Mouse (Mus musculus) embryonic facial prominence, embryonic 15.5 days (tissue): ENCODE measurements around the gene Med23. TPM values are rescaled to one million over a fixed set of nuclear protein-coding genes. Genes with fewer than 3 reads are reported as not detected.

Experiments used
- ATAC-seq: fragments of 200-750 bp; cut with Nextera tagmentation; 2 replicates; pipeline ENCODE4 v1.8.0; 2017; ENCODE audit warnings: low read depth, moderate TSS enrichment; ENCODE audit not compliant: insufficient number of reproducible peaks, low FRiP score, low TSS enrichment
- H3K27ac ChIP-seq: fragments of 300-500 bp; sonication (generic); replicated peaks from 2 replicates; pipeline ENCODE4 v1.5.1; 2015; ENCODE audit warnings: mild to moderate bottlenecking, inconsistent platforms
- H3K27me3 ChIP-seq: fragments of 300-500 bp; sonication (generic); 2 replicates; pipeline ENCODE4 v1.6.1; 2015; ENCODE audit warnings: inconsistent platforms
- H3K36me3 ChIP-seq: fragments of 300-500 bp; sonication (generic); 2 replicates; pipeline ENCODE4 v1.6.1; 2015; ENCODE audit warnings: mild to moderate bottlenecking, inconsistent platforms
- H3K4me1 ChIP-seq: fragments of 300-500 bp; sonication (generic); 2 replicates; pipeline ENCODE4 v1.6.1; 2015; ENCODE audit warnings: inconsistent platforms
- H3K4me2 ChIP-seq: fragments of 300-500 bp; sonication (generic); replicated peaks from 2 replicates; pipeline ENCODE4 v1.6.1; 2015; ENCODE audit warnings: mild to moderate bottlenecking, inconsistent platforms
- H3K4me3 ChIP-seq: fragments of 300-500 bp; sonication (generic); replicated peaks from 2 replicates; pipeline ENCODE4 v1.5.1; 2015; ENCODE audit warnings: mild to moderate bottlenecking, inconsistent platforms
- H3K9ac ChIP-seq: fragments of 300-500 bp; sonication (generic); 2 replicates; pipeline ENCODE4 v1.6.1; 2015; ENCODE audit warnings: inconsistent platforms
- H3K9me3 ChIP-seq: fragments of 300-500 bp; sonication (generic); replicated peaks from 2 replicates; pipeline ENCODE4 v1.6.1; 2016; ENCODE audit warnings: inconsistent platforms
- WGBS: fragments of 180-500 bp; shearing (Covaris S2); methylation state at CpG from one replicate; pipeline ENCODE4 v1.1.7; 2015; 5-methylcytosine and 5-hydroxymethylcytosine counted together
- polyA plus RNA-seq: library from polyadenylated mRNA; unstranded; fragments of >200 nt; fragmentation: Nextera tagmentation; extraction: Ambion mirVana; gene quantifications from 2 replicates; pipeline ENCODE4 v1.2.1, GENCODE M21; 2015

Gene Med23
- polyA plus RNA-seq, 1 experiment from 2014 or later = 19.4 TPM

DNA sequence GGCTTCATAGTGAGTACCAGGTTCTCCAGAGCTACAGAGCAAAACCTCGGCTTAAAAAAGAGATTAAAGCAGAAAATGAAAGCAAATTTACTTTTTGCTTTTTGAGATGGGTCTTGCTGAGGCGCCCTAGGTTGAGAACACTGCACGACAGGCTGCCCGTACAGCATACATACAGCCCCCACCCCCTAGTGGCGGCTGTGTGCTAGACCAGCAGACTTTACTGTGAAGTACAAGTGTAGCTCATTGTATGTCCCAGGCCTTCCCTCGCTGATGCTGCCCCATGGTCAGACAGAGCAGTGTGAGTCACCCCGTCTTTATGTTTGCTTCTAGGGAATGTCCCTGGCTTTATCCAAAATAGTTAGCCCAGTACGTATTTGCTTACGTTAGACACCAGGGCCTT, 16.2 kb downstream of the Med23 start:
- 80% methylated on average over 9 of the region's 9 CpGs for WGBS
- Histone ChIP-seq H3K9me3 (no peaks in the 10 kb centered on the region), H3K4me1 (no peaks in the 10 kb centered on the region), H3K4me2 (no peak overlapping the region), H3K27me3 (no peaks in the 10 kb centered on the region), H3K36me3 (peaks cover 84% of the 10 kb centered on the region), H3K27ac (no peak overlapping the region), H3K9ac (no peak overlapping the region), H3K4me3 (no peak overlapping the region)
- ATAC-seq = no peak

DNA sequence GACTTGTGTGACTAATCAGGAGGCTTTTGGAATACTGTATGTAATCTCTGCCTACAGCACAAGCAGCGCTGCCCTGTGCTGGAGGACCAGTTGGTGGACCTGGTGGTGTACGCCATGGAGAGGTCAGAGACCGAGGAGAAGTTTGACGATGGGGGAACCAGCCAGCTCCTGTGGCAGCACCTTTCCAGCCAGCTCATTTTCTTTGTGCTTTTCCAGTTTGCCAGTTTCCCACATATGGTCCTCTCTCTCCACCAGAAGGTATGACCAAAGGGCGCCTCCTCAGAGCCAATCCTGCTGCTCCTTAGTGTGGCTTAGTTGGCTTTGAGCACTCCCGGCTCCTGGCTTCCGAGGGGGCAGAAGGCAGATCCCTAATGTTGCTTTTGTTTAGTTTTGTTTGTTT, 18.6 kb downstream of the Med23 start:
- WGBS = 93% methylated on average over 7 of the region's 7 CpGs
- H3K4me1 ChIP-seq = no peaks in the 10 kb centered on the region
- ATAC-seq = no peak
- no peak overlapping the region for H3K27ac ChIP-seq
- no peak overlapping the region for H3K4me3 ChIP-seq
- no peak overlapping the region for H3K4me2 ChIP-seq
- H3K27me3 ChIP-seq = no peaks in the 10 kb centered on the region
- H3K9ac ChIP-seq = no peak overlapping the region
- no peaks in the 10 kb centered on the region for H3K9me3 ChIP-seq
- H3K36me3 ChIP-seq = peaks cover 80% of the 10 kb centered on the region

DNA sequence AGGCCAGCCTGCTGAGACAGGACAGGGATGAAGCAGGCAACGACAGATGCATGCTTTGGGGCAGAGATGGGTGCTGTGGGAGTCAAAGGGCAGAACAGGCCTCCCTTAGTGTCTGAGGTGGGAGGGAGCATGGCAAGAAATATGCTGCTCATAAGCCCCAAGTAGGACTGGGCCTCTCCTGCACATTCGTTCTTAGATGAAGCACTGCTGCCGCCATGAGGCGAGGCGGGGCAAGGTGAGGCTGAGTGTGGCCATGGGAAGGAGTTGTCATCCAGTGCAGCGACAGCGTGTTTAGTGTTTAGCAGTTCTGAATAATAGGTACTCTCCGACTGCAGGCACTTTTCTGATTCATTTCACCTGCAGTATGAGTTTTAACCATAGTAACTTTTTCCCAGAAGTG, 26.1 kb downstream of the Med23 start:
- no peak overlapping the region for H3K4me2 ChIP-seq
- H3K9me3 ChIP-seq = no peaks in the 10 kb centered on the region
- H3K27ac ChIP-seq = no peak overlapping the region
- 80% methylated on average over 8 of the region's 8 CpGs for WGBS
- H3K27me3 ChIP-seq = no peaks in the 10 kb centered on the region
- no peak overlapping the region for H3K9ac ChIP-seq
- no peak overlapping the region for H3K4me3 ChIP-seq
- no peak for ATAC-seq
- peaks cover 83% of the 10 kb centered on the region for H3K36me3 ChIP-seq
- no peaks in the 10 kb centered on the region for H3K4me1 ChIP-seq

DNA sequence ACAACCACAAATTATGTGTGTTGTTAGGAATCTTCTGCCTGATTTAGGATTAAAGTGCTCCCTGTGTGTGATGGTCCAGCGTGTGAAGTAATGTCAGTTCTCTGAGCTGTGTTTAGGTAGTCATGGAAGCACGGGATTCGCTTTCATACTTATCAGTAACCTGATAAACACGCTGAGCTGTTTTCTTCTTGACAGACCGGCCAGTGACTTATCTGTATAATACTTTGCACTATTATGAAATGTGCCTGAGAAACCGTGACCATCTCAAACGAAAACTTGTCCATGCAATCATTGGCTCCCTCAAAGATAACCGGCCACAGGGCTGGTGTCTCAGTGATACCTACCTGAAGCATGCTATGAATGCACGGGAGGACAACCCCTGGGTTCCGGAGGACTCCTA, 35.8 kb downstream of the Med23 start:
- Histone ChIP-seq H3K27me3 (no peaks in the 10 kb centered on the region), H3K9me3 (no peaks in the 10 kb centered on the region), H3K27ac (no peak overlapping the region), H3K4me2 (no peak overlapping the region), H3K4me3 (no peak overlapping the region), H3K4me1 (no peaks in the 10 kb centered on the region), H3K36me3 (peaks cover 89% of the 10 kb centered on the region), H3K9ac (no peak overlapping the region)
- no peak for ATAC-seq
- 91% methylated on average over 10 of the region's 10 CpGs for WGBS

DNA sequence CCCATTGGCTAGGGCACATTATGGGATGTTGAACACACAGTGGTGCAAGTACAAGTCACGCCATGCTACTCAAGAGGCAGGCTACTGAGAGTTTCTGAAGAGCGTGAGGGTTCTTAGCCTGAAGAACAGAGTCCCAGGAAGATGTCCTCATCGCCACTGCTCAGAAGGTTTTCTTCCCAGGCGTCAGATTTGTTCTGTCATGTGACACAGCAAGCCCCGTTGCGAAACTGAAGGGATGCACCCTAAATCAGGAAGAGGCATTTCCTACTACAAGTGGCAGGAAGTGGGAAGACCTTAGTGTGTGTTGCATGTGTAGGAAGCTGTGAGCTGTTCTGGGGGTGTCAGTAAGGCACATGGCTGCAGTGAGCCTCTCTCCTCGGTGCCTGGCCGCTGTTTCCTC, 41.4 kb downstream of the Med23 start:
- WGBS = 90% methylated on average over 8 of the region's 8 CpGs
- Histone ChIP-seq H3K9me3 (no peaks in the 10 kb centered on the region), H3K4me3 (no peak overlapping the region), H3K4me1 (no peaks in the 10 kb centered on the region), H3K36me3 (peaks cover 72% of the 10 kb centered on the region), H3K27ac (no peak overlapping the region), H3K4me2 (no peak overlapping the region), H3K9ac (no peak overlapping the region), H3K27me3 (no peaks in the 10 kb centered on the region)
- no peak for ATAC-seq

DNA sequence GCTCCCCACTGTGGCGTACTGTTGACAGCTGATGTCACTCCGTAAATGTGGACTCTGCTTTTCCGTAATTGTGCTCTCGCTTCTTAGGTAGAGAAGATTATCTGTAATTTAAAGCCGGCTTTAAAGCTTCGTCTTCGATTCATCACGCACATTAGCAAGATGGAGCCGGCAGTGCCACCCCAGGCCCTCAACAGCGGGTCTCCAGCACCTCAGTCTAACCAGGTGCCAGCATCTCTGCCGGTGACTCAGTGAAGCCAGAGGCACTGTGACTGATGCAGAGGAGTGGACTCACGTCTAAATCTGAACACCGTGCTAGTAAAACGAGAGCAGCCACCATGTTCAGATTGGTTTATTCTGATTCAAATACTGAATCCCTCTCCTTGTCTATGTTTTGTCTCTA, 42.8 kb downstream of the Med23 start:
- Histone ChIP-seq H3K27me3 (no peaks in the 10 kb centered on the region), H3K9me3 (no peaks in the 10 kb centered on the region), H3K27ac (no peak overlapping the region), H3K36me3 (peaks cover 64% of the 10 kb centered on the region), H3K9ac (no peak overlapping the region), H3K4me1 (no peaks in the 10 kb centered on the region), H3K4me3 (no peak overlapping the region), H3K4me2 (no peak overlapping the region)
- ATAC-seq = no peak
- 89% methylated on average over 14 of the region's 14 CpGs for WGBS

DNA sequence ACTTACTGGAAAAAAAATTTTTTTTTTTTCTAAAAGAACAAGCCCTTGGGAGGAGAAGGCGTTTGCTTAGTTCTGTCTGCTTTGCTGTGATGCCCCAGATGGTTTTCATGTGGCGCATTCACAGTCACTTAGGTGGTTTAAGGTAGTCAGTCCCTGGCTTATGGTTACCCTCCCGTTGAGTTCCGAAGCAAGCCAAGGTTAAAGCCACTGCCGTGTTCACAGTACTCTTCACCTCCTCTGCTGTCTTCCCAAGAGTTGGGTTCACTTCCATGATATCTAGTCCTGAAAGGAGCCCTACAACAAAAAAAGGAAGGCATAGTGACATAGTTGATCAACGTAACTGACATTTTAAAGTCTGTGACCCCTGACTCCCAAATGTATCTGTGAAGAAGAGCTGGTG, 45.7 kb downstream of the Med23 start:
- 83% methylated on average over 6 of the region's 6 CpGs for WGBS
- H3K9me3 ChIP-seq = no peaks in the 10 kb centered on the region
- ATAC-seq = no peak
- H3K27ac ChIP-seq = no peak overlapping the region
- H3K4me3 ChIP-seq = no peak overlapping the region
- H3K4me2 ChIP-seq = no peak overlapping the region
- H3K4me1 ChIP-seq = no peaks in the 10 kb centered on the region
- H3K36me3 ChIP-seq = peaks cover 38% of the 10 kb centered on the region
- no peaks in the 10 kb centered on the region for H3K27me3 ChIP-seq
- H3K9ac ChIP-seq = no peak overlapping the region

DNA sequence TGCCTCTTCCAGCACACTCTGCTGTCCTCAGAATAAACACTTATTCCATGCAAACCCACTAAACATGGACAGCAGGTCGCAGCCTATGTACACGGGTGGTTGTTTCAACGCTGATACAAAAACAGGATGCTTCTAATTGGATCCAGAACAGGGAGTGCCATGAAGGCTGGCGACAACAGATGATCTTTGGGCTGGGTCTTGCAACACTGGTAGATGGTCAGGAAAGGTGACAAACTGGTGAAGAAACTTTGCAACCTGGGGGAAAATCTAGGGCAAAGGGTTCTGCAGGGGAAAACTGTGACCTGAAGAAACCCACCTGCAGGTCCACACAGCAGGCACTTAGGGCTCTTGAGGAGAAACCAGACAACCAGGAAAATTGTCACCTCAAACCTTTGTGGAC, 53.2 kb downstream of the Med23 start:
- no peak for ATAC-seq
- no peaks in the 10 kb centered on the region for H3K9me3 ChIP-seq
- peaks cover 9% of the 10 kb centered on the region for H3K4me1 ChIP-seq
- WGBS = 28% methylated on average over 4 of the region's 4 CpGs
- H3K27me3 ChIP-seq = no peaks in the 10 kb centered on the region
- H3K4me3 ChIP-seq = no peak overlapping the region
- no peak overlapping the region for H3K9ac ChIP-seq
- H3K27ac ChIP-seq = no peak overlapping the region
- H3K4me2 ChIP-seq = no peak overlapping the region
- H3K36me3 ChIP-seq = no peaks in the 10 kb centered on the region

DNA sequence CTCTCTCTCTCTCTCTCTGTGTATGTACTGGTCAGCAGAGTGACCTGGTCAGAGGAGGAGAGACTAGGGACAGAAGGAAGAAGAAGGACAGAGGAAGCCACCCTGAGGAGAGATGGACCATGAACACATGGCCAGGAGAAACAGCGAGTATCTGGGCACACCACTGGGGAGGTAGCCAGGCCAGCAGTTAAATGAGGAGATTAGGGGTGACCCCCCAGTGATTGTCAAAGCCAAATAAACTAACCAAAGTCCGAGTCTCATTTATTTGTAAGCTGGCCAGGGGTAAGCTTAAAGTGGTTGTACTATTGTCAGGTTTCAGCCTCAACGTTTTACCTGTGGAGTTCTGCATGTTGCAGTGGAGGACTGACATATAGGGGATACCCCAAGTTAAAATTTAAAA, 54.5 kb downstream of the Med23 start:
- H3K4me2 ChIP-seq = no peak overlapping the region
- no peaks in the 10 kb centered on the region for H3K36me3 ChIP-seq
- no peak for ATAC-seq
- no peak overlapping the region for H3K4me3 ChIP-seq
- H3K4me1 ChIP-seq = peaks cover 9% of the 10 kb centered on the region
- H3K27me3 ChIP-seq = no peaks in the 10 kb centered on the region
- no peak overlapping the region for H3K27ac ChIP-seq
- H3K9ac ChIP-seq = no peak overlapping the region
- 76% methylated on average over 3 of the region's 3 CpGs for WGBS
- H3K9me3 ChIP-seq = no peaks in the 10 kb centered on the region

DNA sequence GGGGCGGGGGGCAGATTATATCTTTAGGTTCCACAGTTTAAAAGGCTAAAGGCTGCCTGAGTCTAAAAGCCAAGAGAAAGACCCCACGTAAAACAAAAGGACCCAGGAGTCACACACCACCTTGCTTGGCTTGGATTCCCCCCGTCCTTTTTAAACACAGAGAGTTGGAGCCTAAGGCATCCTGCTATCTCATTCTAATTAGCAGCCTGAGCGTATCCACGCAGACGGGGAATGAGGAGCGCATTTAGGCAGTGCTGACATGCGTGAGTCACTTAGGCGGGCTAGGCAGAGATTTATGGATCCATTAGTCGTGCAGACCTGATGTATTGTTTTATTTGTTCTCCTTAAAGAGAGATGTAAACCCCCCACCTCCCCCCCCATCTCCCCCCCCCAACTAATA, 56.6 kb downstream of the Med23 start:
- Histone ChIP-seq H3K4me2 (peak overlapping the region; percentile 33; the same call in 1 of the 2 replicates), H3K27me3 (no peaks in the 10 kb centered on the region), H3K27ac (no peak overlapping the region), H3K36me3 (no peaks in the 10 kb centered on the region), H3K9me3 (no peaks in the 10 kb centered on the region), H3K4me1 (peaks cover 9% of the 10 kb centered on the region), H3K9ac (no peak overlapping the region), H3K4me3 (no peak overlapping the region)
- 27% methylated on average over 10 of the region's 10 CpGs for WGBS
- ATAC-seq = no peak

DNA sequence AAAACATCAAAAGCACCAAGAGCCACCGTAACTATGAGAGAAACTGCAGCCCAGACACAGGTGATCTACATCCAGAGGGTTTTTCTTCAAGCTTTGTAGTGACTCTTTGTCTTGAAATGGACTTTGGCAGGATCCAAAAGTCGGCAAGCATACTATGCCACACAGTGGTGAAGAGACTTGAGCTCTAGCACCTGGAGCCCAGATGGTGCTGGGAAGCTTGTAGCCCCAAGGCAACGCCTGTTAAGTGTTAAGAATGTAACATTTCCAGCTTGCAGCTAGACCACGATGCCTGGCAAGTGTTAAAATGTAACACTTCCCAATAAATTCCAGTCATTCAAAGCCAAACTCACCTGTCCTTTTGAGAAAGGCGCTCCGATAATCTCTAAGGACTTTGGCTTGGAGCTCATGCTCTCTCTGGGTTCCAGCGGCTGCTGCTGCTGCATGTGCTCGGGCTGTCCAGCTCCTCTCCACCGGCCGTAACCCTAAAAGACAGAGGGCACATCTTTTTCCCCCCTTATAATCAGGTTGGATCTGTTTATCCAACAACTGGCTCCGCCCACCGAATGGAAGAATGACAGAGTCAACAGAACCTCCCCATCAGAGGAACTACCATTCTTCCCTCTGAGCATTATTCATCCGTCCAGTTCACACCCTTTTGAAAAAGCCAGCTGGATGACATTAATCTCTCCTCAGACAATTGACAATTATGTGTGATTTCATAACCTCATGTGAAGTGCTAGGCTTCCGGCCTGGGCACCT, 57.4 kb downstream of the Med23 start, which contains the start of gene Arg1:
Gene Arg1, minus strand, starts transcription at position 523 of the 759 bp plus-strand sequence.
- H3K9ac ChIP-seq = no peak within 1 kb of the TSS
- WGBS = 24% methylated on average over 14 of the region's 14 CpGs
- H3K9me3 ChIP-seq = no peaks in the 10 kb centered on the region

DNA sequence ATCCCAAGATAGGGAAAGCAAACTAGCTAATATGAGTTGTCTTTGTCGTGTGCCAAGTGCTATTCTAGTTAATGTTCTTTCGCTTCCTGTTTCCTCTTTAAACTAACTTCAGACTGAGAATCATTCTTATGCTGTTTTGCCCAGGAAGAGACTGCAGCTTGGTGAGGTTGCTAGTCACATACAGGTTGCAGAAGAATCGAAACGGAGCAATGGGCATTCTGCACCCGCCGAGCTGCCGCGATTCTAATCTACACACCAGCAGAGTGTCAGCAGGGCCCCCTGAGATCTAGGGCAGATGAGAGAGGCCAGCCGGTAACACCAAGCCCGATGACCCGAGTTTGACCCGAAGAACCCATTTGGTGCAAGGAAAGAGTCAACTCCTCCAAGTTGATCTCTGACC, 58.3 kb downstream of the Med23 start:
- Histone ChIP-seq H3K27me3 (no peaks in the 10 kb centered on the region), H3K4me2 (no peak overlapping the region), H3K9ac (no peak overlapping the region), H3K4me3 (no peak overlapping the region), H3K27ac (no peak overlapping the region), H3K9me3 (no peaks in the 10 kb centered on the region), H3K4me1 (peaks cover 9% of the 10 kb centered on the region), H3K36me3 (no peaks in the 10 kb centered on the region)
- no peak for ATAC-seq
- WGBS = 25% methylated on average over 12 of the region's 12 CpGs

More for the DNA sequence above, 57.4 kb downstream of the Med23 start, which contains the start of gene Arg1:
- no peak within 1 kb of the TSS for H3K27ac ChIP-seq
- H3K4me1 ChIP-seq = peaks cover 9% of the 10 kb centered on the region
- no peak for ATAC-seq
- H3K36me3 ChIP-seq = no peaks in the 10 kb centered on the region
- H3K27me3 ChIP-seq = no peaks in the 10 kb centered on the region
- H3K4me2 ChIP-seq = peak within 1 kb of the TSS; percentile 33
- no peak within 1 kb of the TSS for H3K4me3 ChIP-seq
